Mouse (Mus musculus) liver (tissue): Measurements from ENCODE around the gene Fbxo33.

ENCODE experiments used
- DNase-seq: peaks from one replicate; pipeline ENCODE4 v3.0.0-alpha.2; 2020; ENCODE audit warnings: mixed read lengths

Gene Fbxo33

DNA sequence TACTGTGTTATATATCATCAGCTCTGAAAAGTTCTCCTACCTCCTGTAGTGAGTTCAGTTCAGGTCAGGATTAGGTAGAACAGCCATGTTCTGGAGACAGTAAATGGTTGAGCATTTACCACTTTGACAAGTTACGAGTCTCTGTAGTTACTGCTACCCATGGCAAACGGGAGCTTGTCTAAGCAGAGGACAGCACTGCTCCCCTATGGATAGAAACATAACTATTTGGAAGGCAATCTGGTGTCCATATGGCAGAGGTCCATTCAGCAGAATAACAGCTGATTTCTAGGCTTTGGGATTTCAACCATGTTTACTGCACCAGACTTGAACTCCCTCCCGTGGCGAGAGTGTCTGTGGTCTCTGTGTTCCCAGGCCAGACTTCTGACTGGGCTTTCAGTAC, 23.6 kb downstream of the Fbxo33 start:
- DNase-seq = no peak

DNA sequence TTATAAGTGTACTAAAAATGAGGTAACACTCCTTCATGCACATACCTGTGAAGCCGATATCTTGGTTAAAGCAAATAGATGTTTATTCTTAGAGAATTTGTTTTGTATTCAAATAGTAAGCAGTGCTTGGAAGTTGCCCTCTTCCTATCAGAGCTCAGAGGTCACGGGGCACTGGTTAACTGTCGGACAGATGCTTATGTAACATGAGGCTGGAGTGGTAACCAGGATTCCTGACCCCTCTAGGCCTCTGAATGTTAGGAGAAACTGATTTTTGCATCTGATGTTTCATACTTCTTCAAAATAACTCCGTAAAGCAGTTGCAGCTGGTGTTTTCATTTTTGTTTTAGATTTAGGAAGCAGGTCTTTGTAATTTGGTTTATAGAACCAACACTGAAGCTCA, 24.5 kb downstream of the Fbxo33 start:
- DNase-seq = no peak

DNA sequence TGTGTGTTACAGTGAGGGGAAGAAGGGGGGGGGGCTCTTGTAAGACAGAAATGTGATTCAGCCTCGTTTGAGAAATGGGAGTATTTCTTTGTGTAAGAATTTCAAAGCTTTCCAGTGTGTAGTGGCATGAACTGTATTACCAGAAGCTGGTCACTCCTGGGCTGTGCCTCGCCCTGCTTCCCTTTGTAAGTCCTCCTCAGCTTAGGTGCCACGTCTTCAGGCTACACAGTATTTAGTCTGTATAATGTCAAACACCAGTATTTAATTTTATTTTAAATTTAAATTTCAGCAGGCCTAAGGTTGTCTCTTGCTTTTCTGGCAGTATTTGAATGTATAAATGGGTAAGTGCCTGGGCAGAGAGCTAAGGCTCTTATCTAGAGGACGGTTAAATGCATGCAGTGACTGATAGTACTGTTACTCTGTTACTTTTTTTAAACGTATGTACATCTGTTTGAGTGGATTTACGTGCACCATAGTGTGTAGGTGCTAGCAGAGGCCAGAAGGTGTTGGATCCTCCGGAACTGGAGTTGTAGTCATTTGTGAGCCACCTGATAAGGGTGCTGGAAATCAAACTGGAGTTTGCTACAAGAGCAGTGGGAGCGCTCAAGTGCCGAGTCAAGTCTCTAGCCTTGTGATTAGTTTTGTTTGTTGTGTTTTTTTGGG, 25.1 kb downstream of the Fbxo33 start:
- peak; percentile 39 for DNase-seq

DNA sequence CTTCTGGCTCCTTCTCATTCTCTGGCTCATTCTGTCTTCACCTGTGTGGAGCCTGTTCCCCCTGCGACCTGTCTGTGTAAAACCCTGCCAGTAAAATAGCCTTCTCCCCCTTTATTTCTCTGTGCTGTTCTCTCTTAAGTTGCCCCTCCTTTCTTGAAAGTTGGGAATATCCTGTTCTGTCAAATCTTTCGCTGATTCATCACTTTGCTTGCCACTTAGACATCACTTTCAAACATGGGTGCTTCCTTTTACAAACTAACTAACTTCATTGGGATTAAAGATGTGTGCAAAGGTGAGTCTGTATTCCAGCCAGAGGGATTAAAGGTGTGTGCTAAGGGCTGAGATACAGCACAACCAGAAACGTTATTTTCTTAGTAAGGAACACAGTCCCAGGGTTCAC, 25.9 kb downstream of the Fbxo33 start:
- no peak for DNase-seq

DNA sequence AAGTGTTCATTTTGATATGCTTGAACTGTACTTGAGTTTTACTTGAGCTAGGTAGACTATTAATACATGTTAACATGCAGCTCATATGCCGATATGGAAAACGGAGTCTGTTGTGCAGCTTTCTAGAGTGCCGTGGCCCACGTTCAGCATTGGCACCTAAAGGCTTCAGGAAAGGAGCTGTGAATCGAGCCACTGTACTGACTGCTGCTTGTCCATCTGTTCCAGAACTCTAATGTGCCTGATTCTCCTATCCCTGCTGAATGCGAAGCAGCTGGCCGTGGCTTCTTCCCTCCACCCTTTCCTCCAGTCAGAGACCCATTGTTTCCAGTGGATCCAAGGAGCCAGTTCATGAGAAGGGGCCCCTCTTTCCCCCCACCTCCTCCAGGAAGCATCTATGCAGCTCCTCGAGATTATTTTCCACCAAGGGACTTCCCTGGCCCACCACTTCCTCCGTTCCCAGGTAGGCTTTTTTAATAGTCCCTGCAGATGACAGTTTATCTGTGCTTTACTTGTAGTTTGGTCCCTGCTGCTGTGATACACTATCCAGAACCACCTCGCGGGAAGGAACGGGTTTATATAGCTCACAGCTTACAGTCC, 31.3 kb downstream of the Fbxo33 start:
- DNase-seq = no peak

DNA sequence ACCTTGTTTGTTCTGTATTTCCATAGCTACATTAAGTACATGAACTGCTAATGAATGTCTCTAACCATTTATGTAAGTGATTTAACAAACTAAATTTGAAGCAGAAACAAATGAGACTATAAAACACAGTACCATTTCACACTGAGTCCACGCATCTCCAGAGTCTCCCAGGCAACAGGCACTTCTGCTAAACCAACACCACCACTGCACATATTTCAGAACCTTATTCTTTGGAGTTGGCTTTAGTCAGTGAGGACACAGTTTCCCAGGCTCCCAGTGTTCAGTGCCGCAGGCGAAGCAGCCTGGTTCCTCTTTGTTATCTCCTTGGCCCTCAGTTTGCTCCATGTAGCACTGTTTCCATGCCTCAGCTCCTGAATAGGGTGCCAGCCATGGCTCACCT, 41.7 kb downstream of the Fbxo33 start:
- no peak for DNase-seq

DNA sequence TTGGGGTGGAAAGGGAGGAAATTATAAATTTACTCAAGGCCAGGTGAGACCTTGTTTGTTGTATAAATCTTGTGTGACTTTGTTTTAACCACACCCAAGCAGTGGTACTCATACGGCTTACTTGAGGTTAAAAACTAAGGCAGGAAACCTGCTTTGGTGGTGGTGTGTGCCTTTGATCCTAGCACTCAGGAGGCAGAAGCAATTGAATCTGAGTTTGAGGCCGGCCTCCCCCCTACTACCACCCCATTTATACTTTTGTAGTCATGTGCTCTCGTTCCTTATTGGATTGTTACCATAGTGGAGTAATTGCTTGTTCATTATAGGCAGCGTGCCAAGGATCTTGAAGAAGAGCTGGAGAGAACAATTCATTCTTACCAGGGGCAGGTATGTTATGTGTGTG, 49.6 kb downstream of the Fbxo33 start:
- no peak for DNase-seq

DNA sequence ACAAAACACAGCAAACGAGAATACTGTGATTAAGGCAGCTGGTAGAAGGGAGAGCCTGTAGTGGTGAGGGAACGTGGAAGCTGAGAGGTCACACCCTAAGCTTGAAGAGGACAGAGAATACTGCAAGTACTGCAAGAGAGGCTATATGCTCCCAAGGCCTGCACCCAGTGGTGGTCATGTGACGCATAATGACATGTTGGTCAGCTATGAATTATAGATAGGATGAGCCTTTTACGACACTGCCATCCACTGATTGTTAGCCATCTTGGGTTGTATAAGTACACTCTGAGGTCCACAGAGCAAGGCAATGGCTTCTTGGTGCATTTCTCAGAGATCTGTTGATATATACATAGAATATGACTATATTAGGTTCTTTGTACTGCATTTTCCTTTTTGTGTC, 53.0 kb downstream of the Fbxo33 start:
- no peak for DNase-seq

DNA sequence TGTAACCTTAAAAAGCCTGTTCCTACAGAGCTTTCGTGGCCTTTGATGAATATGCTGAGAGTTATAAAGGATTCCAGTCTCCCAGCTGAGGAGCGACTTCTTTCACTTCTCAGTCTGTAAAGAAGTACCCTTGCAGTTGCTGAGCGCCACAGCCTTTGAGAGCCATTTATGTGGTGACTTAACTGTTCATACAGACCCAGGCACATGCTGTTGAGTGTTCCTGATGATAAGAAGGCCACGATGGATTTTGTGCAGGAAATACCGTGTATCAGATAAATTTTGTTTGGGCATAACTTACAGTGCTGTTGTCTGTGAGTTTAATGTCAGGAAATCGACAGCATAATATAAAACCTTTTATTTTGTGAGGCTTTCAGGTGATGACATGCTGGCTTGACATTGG, 55.0 kb downstream of the Fbxo33 start:
- DNase-seq = no peak

DNA sequence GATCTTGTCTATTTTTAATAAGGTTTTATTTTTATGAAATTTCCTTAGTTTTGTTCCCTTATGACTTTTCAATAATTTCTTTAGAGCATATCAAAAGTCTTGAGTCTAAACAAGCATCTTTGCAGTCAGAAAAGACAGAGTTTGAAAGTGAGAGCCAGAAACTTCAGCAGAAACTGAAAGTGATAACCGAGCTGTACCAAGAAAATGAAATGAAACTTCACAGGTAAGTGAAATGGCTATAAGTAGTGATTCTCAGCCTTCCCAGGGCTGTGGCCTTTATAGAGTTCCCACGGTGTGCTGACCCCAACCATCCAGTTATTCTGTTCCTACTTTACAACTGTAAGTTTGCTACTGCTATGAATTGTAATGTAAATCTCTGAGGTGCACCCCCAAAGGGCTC, 56.7 kb downstream of the Fbxo33 start:
- DNase-seq = no peak

DNA sequence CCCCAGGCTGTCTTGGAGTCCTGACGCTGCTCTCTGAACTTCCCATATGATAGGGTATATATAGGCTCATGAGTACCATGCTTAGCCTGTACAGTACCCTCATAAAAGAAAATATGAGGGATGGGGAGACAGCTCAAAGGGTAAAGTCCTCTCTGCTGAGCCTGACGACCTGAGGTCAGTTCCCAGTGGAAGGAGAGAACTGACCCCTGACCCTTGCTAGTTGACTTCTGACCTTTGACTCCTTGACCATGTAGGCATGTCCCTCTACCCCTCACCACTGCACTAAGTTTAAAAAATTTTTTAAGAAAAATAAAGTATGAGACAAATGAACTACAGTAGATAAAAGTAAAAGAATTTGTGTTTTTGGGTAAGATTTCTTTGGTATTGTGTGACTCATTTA, 58.4 kb downstream of the Fbxo33 start:
- DNase-seq = no peak
